Mouse (Mus musculus) heart, postnatal 0 days (tissue): ENCODE measurements at regions not wholly inside any gene's neighbourhood (a gene's known extent, or its start where the extent isn't known, plus 50 kb on each side); places are given as distances from the start of the nearest gene placed in this dataset.

Experiments used
- ATAC-seq: fragments of 200-750 bp; cut with Nextera tagmentation; 2 replicates; pipeline ENCODE4 v1.8.0; 2017; ENCODE audit warnings: low read depth, moderate number of reproducible peaks, moderate library complexity; ENCODE audit not compliant: insufficient read depth
- DNase-seq: peaks from one replicate; pipeline ENCODE4 v3.0.0-alpha.2; 2016; ENCODE audit warnings: low spot score
- H3K27ac ChIP-seq: fragments of 300-500 bp; sonication (generic); 2 replicates; pipeline ENCODE4 v1.5.1; 2014; ENCODE audit warnings: low read depth, mild to moderate bottlenecking
- H3K27me3 ChIP-seq: fragments of 300-500 bp; sonication (generic); 2 replicates; pipeline ENCODE4 v1.6.1; 2014; ENCODE audit warnings: low read length, mixed read lengths; ENCODE audit not compliant: control insufficient read depth, insufficient read depth
- H3K36me3 ChIP-seq: fragments of 300-500 bp; sonication (generic); replicated peaks from 2 replicates; pipeline ENCODE4 v1.6.1; 2014; ENCODE audit warnings: low read length, mixed read lengths; ENCODE audit not compliant: control insufficient read depth, insufficient read depth
- H3K4me1 ChIP-seq: fragments of 300-500 bp; sonication (generic); 2 replicates; pipeline ENCODE4 v1.6.1; 2014; ENCODE audit warnings: antibody characterized with exemption; ENCODE audit not compliant: control insufficient read depth, insufficient read depth
- H3K4me2 ChIP-seq: fragments of 300-500 bp; sonication (generic); 2 replicates; pipeline ENCODE4 v1.6.1; 2014; ENCODE audit warnings: low read depth, mild to moderate bottlenecking, low read length, moderate library complexity
- H3K4me3 ChIP-seq: fragments of 300-500 bp; sonication (generic); 2 replicates; pipeline ENCODE4 v1.5.1; 2014; ENCODE audit warnings: low read depth, low read length
- H3K9ac ChIP-seq: fragments of 300-500 bp; sonication (generic); replicated peaks from 2 replicates; pipeline ENCODE4 v1.6.1; 2014; ENCODE audit warnings: low read depth, low read length, mixed read lengths
- H3K9me3 ChIP-seq: fragments of 300-500 bp; sonication (generic); replicated peaks from 2 replicates; pipeline ENCODE4 v1.6.1; 2016; ENCODE audit warnings: low read length; ENCODE audit not compliant: control insufficient read depth
- CTCF ChIP-seq: IDR thresholded peaks from 2 replicates; pipeline ENCODE4 v1.5.1; 2016; ENCODE audit warnings: antibody characterized with exemption, control low read depth, low read depth
- EP300 ChIP-seq: IDR thresholded peaks from 2 replicates; pipeline ENCODE4 v1.6.1; 2016; ENCODE audit warnings: antibody characterized with exemption, low read depth
- WGBS: fragments of 180-500 bp; shearing (Covaris S2); extraction: QIAGEN DNeasy Blood & Tissue Kit; methylation state at CpG from one replicate; pipeline ENCODE4 v1.1.7; 2014; 5-methylcytosine and 5-hydroxymethylcytosine counted together

- H3K9me3 ChIP-seq, result no peaks in the 10 kb centered on the region
- DNase-seq (no peak), ATAC-seq (no peak)
- no peak overlapping the region for H3K9ac ChIP-seq
- H3K36me3 ChIP-seq, result no peaks in the 10 kb centered on the region
- no peaks in the 10 kb centered on the region for H3K27me3 ChIP-seq
- H3K4me2 ChIP-seq, result no peak overlapping the region
- 10% methylated on average over 1 of the region's 1 CpGs for WGBS
- no peak overlapping the region for H3K27ac ChIP-seq
- no peak overlapping the region for H3K4me3 ChIP-seq
- no peaks in the 10 kb centered on the region for H3K4me1 ChIP-seq
- TF ChIP-seq CTCF (no peak), EP300 (no peak)
Observed at GRCm38 (mm10) chr4:99376171-99376570, 80.5 kb downstream of the Gm12689 start.

- no peak for ATAC-seq
- WGBS, result 35% methylated on average over 9 of the region's 9 CpGs
- Histone ChIP-seq H3K27ac (no peak overlapping the region), H3K4me2 (no peak overlapping the region), H3K9ac (no peak overlapping the region), H3K4me3 (no peak overlapping the region), H3K27me3 (no peaks in the 10 kb centered on the region), H3K36me3 (no peaks in the 10 kb centered on the region), H3K4me1 (no peaks in the 10 kb centered on the region), H3K9me3 (no peaks in the 10 kb centered on the region)
- TF ChIP-seq CTCF, result no peak
- no peak for TF ChIP-seq EP300
- no peak for DNase-seq
Observed at GRCm38 (mm10) chr4:99376911-99377310, 81.2 kb downstream of the Gm12689 start.

GRCm38 (mm10) chr4:99379983-99380382 is 84.3 kb downstream of the Gm12689 start:
- WGBS, result 69% methylated on average over 4 of the region's 4 CpGs
- H3K27me3 ChIP-seq, result no peaks in the 10 kb centered on the region
- H3K27ac ChIP-seq, result no peak overlapping the region
- no peak for ATAC-seq
- H3K4me1 ChIP-seq, result no peaks in the 10 kb centered on the region
- TF ChIP-seq EP300 (no peak), CTCF (peak; percentile 30)
- H3K9me3 ChIP-seq, result no peaks in the 10 kb centered on the region
- H3K4me3 ChIP-seq, result no peak overlapping the region
- H3K9ac ChIP-seq, result no peak overlapping the region
- no peaks in the 10 kb centered on the region for H3K36me3 ChIP-seq
- H3K4me2 ChIP-seq, result no peak overlapping the region
- DNase-seq, result no peak

GRCm38 (mm10) chr4:99385381-99385780 is 89.7 kb downstream of the Gm12689 start:
- H3K4me3 ChIP-seq, result no peak overlapping the region
- H3K9ac ChIP-seq, result no peak overlapping the region
- DNase-seq (no peak), ATAC-seq (no peak)
- WGBS, result 42% methylated on average over 8 of the region's 8 CpGs
- no peak overlapping the region for H3K4me2 ChIP-seq
- TF ChIP-seq CTCF (no peak), EP300 (no peak)
- H3K9me3 ChIP-seq, result 0 out of 2 replicates have a peak, but pooled peaks cover 2% of the 10 kb centered on the region
- no peaks in the 10 kb centered on the region for H3K27me3 ChIP-seq
- H3K36me3 ChIP-seq, result no peaks in the 10 kb centered on the region
- no peak overlapping the region for H3K27ac ChIP-seq
- no peaks in the 10 kb centered on the region for H3K4me1 ChIP-seq

- WGBS, result 63% methylated on average over 1 of the region's 1 CpGs
- no peak overlapping the region for H3K4me2 ChIP-seq
- H3K36me3 ChIP-seq, result no peaks in the 10 kb centered on the region
- H3K4me3 ChIP-seq, result no peak overlapping the region
- ATAC-seq (no peak), DNase-seq (no peak)
- H3K9ac ChIP-seq, result no peak overlapping the region
- TF ChIP-seq CTCF, result no peak
- no peak for TF ChIP-seq EP300
- H3K9me3 ChIP-seq, result 0 out of 2 replicates have a peak, but pooled peaks cover 2% of the 10 kb centered on the region
- no peak overlapping the region for H3K27ac ChIP-seq
- no peaks in the 10 kb centered on the region for H3K27me3 ChIP-seq
- no peaks in the 10 kb centered on the region for H3K4me1 ChIP-seq
Observed at GRCm38 (mm10) chr4:99389428-99389827, 93.7 kb downstream of the Gm12689 start.

- Histone ChIP-seq H3K9me3 (0 out of 2 replicates have a peak, but pooled peaks cover 2% of the 10 kb centered on the region), H3K27me3 (no peaks in the 10 kb centered on the region), H3K9ac (no peak overlapping the region), H3K27ac (no peak overlapping the region), H3K4me1 (no peaks in the 10 kb centered on the region), H3K36me3 (no peaks in the 10 kb centered on the region), H3K4me3 (no peak overlapping the region), H3K4me2 (no peak overlapping the region)
- no peak for ATAC-seq
- no peak for DNase-seq
- 79% methylated on average over 5 of the region's 5 CpGs for WGBS
- TF ChIP-seq CTCF, result no peak
- no peak for TF ChIP-seq EP300
Observed at GRCm38 (mm10) chr4:99392986-99393385, 97.3 kb downstream of the Gm12689 start.
